Mouse (Mus musculus): Measurements from ENCODE around the gene Gcc2. TPM values are rescaled to one million over a fixed set of nuclear protein-coding genes. Genes with fewer than 3 reads are reported as not detected.
"Not testable (repeated sequence)": the region's sequence is repeated elsewhere in the genome, so short reads cannot be mapped to it uniquely, and the experiment has no call there.

Gcc2 gene
- polyA plus RNA-seq, 1 experiment from 2014 or later: 83.6 TPM

- Histone ChIP-seq H3K36me3 (ENCODE audit: control insufficient read depth, insufficient read depth, low read length) (no peaks in the 10 kb centered on the region), H3K4me1 (replicated peaks; ENCODE audit: control insufficient read depth, insufficient read depth, low read length) (peaks cover 16% of the 10 kb centered on the region), H3K4me3 (ENCODE audit: low read length) (no peak overlapping the region), H3K27ac (ENCODE audit: low read length) (no peak overlapping the region), H3K4me2 (ENCODE audit: low read depth, low read length) (no peak overlapping the region), H3K9ac (ENCODE audit: low read length) (no peak overlapping the region), H3K27me3 (ENCODE audit: control insufficient read depth, insufficient read depth, low read depth, low read length) (no peaks in the 10 kb centered on the region), H3K9me3 (ENCODE audit: control insufficient read depth, low read length) (no peaks in the 10 kb centered on the region)
- no peak for ATAC-seq (ENCODE audit: low read depth)
These were observed 76.4 kb downstream of the Gcc2 start for GRCm38 (mm10) chr10:58331741-58332140.

DNA sequence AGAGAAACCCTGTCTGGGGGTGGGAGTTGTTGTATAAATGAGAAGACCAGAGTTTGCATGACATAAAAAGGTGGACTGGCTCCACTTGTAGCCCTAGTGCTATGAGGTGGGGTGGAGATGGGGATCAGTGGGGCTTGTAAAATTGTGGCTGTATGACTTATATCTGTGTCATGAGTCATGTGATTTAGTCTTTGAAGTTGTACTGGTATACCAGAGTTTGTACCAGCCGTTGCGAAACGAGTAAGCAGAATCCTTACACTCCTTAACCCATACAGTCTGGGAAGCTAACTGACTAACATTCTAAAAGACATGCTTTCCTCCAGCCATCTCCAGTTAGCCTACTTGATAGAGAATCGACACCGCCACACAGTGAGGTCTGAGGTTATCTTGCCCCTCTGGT lies 78.1 kb downstream of the Gcc2 start:
- H3K27ac ChIP-seq (ENCODE audit: low read length): no peak overlapping the region; the same call in 1 of the 2 replicates
- 65% methylated on average over 5 of the region's 5 CpGs for WGBS

DNA sequence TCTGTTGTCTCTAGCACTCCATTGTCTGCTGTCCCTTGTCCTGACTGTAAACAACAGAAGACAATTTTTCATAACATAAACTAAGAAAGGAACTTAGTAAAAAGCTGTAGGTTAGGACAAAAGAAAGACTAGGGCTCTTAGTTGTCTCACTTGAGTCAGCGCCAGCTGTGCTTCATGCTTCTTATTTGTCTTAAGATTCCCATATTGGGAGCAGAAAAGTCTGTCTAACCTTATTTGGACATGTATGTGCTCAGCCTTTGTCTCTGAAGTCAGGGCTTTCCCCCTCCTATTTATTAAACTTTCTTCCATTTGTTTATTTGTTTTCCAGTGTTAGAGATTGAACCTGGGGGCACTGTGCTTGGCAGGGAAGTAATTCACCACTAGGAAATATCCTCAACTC lies 80.9 kb downstream of the Gcc2 start:
- peaks cover 16% of the 10 kb centered on the region for H3K4me1 ChIP-seq (replicated peaks; ENCODE audit: control insufficient read depth, insufficient read depth, low read length)
- WGBS: 49% methylated on average over 1 of the region's 1 CpGs

More for the DNA sequence above, 78.1 kb downstream of the Gcc2 start:
- H3K4me3 ChIP-seq (ENCODE audit: low read length): no peak overlapping the region
- peaks cover 15% of the 10 kb centered on the region for H3K4me1 ChIP-seq (replicated peaks; ENCODE audit: control insufficient read depth, insufficient read depth, low read length)
- H3K9ac ChIP-seq (ENCODE audit: low read length): no peak overlapping the region
- no peaks in the 10 kb centered on the region for H3K9me3 ChIP-seq (ENCODE audit: control insufficient read depth, low read length)
- no peaks in the 10 kb centered on the region for H3K36me3 ChIP-seq (ENCODE audit: control insufficient read depth, insufficient read depth, low read length)
- H3K27me3 ChIP-seq (ENCODE audit: control insufficient read depth, insufficient read depth, low read depth, low read length): no peaks in the 10 kb centered on the region
- no peak overlapping the region for H3K4me2 ChIP-seq (ENCODE audit: low read depth, low read length)
- no peak for ATAC-seq (ENCODE audit: low read depth)

GRCm38 (mm10) chr10:58337091-58337490 lies 81.8 kb downstream of the Gcc2 start:
- H3K4me2 ChIP-seq (ENCODE audit: low read depth, low read length); ATAC-seq (ENCODE audit: low read depth); H3K9ac ChIP-seq (ENCODE audit: low read length); H3K4me3 ChIP-seq (ENCODE audit: low read length); H3K36me3 ChIP-seq (ENCODE audit: control insufficient read depth, insufficient read depth, low read length); H3K9me3 ChIP-seq (ENCODE audit: control insufficient read depth, low read length); H3K27me3 ChIP-seq (ENCODE audit: control insufficient read depth, insufficient read depth, low read depth, low read length): not testable (repeated sequence)
- H3K4me1 ChIP-seq (replicated peaks; ENCODE audit: control insufficient read depth, insufficient read depth, low read length): peaks cover 25% of the 10 kb centered on the region
- H3K27ac ChIP-seq (ENCODE audit: low read length): peak overlapping the region; percentile 86
- WGBS: 84% methylated on average over 4 of the region's 4 CpGs

More for the DNA sequence above, 80.9 kb downstream of the Gcc2 start:
- no peaks in the 10 kb centered on the region for H3K27me3 ChIP-seq (ENCODE audit: control insufficient read depth, insufficient read depth, low read depth, low read length)
- H3K27ac ChIP-seq (ENCODE audit: low read length): peak overlapping the region; percentile 86
- H3K9ac ChIP-seq (ENCODE audit: low read length): no peak overlapping the region
- ATAC-seq (ENCODE audit: low read depth): peak; percentile 80
- H3K4me2 ChIP-seq (ENCODE audit: low read depth, low read length): no peak overlapping the region
- H3K9me3 ChIP-seq (ENCODE audit: control insufficient read depth, low read length): no peaks in the 10 kb centered on the region
- 0 out of 2 replicates have a peak, but pooled peaks cover 2% of the 10 kb centered on the region for H3K36me3 ChIP-seq (ENCODE audit: control insufficient read depth, insufficient read depth, low read length)
- no peak overlapping the region for H3K4me3 ChIP-seq (ENCODE audit: low read length)

GRCm38 (mm10) chr10:58338590-58338989 lies 83.3 kb downstream of the Gcc2 start:
- H3K36me3 ChIP-seq (ENCODE audit: control insufficient read depth, insufficient read depth, low read length): 0 out of 2 replicates have a peak, but pooled peaks cover 2% of the 10 kb centered on the region
- no peak overlapping the region for H3K4me3 ChIP-seq (ENCODE audit: low read length)
- H3K27me3 ChIP-seq (ENCODE audit: control insufficient read depth, insufficient read depth, low read depth, low read length): no peaks in the 10 kb centered on the region
- H3K9me3 ChIP-seq (ENCODE audit: control insufficient read depth, low read length): no peaks in the 10 kb centered on the region
- no peak overlapping the region for H3K9ac ChIP-seq (ENCODE audit: low read length)
- ATAC-seq (ENCODE audit: low read depth): no peak
- H3K4me1 ChIP-seq (replicated peaks; ENCODE audit: control insufficient read depth, insufficient read depth, low read length): peaks cover 37% of the 10 kb centered on the region
- 23% methylated on average over 1 of the region's 1 CpGs for WGBS
- H3K4me2 ChIP-seq (ENCODE audit: low read depth, low read length): no peak overlapping the region
- peak overlapping the region; percentile 69 for H3K27ac ChIP-seq (ENCODE audit: low read length)

- ATAC-seq (ENCODE audit: low read depth): peak; percentile 95
- Histone ChIP-seq H3K36me3 (ENCODE audit: control insufficient read depth, insufficient read depth, low read length) (0 out of 2 replicates have a peak, but pooled peaks cover 2% of the 10 kb centered on the region), H3K27ac (ENCODE audit: low read length) (peak overlapping the region; percentile 96), H3K4me1 (replicated peaks; ENCODE audit: control insufficient read depth, insufficient read depth, low read length) (peaks cover 31% of the 10 kb centered on the region), H3K27me3 (ENCODE audit: control insufficient read depth, insufficient read depth, low read depth, low read length) (no peaks in the 10 kb centered on the region), H3K9me3 (ENCODE audit: control insufficient read depth, low read length) (no peaks in the 10 kb centered on the region), H3K4me3 (ENCODE audit: low read length) (no peak overlapping the region), H3K4me2 (ENCODE audit: low read depth, low read length) (no peak overlapping the region), H3K9ac (ENCODE audit: low read length) (no peak overlapping the region)
- WGBS: 17% methylated on average over 2 of the region's 2 CpGs
These were observed 86.4 kb downstream of the Gcc2 start for GRCm38 (mm10) chr10:58341685-58342084.

DNA sequence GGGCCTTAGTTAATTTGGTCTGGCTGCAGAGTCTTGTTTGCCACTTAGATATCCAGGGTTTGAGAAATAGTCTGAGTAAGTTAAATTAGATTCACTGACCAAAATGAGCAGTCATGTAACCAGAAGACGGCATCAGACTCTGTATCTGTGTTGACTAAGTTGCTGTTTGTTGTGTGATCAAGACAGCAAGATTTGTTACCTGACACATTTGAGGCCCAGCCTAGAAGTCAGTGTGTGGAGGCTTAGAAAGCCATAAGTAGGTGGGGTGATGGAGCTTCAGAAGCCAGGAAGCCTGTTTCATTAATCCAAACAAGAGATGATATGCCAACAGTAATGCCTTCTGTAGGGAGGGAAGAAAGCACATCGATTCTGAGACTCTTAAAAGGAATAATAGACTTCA lies 86.9 kb downstream of the Gcc2 start:
- H3K36me3 ChIP-seq (ENCODE audit: control insufficient read depth, insufficient read depth, low read length): 0 out of 2 replicates have a peak, but pooled peaks cover 2% of the 10 kb centered on the region
- H3K4me3 ChIP-seq (ENCODE audit: low read length): no peak overlapping the region
- ATAC-seq (ENCODE audit: low read depth): peak; percentile 31
- no peaks in the 10 kb centered on the region for H3K27me3 ChIP-seq (ENCODE audit: control insufficient read depth, insufficient read depth, low read depth, low read length)
- no peak overlapping the region for H3K9ac ChIP-seq (ENCODE audit: low read length)
- 26% methylated on average over 2 of the region's 2 CpGs for WGBS
- H3K4me1 ChIP-seq (replicated peaks; ENCODE audit: control insufficient read depth, insufficient read depth, low read length): peaks cover 29% of the 10 kb centered on the region
- H3K4me2 ChIP-seq (ENCODE audit: low read depth, low read length): no peak overlapping the region
- no peaks in the 10 kb centered on the region for H3K9me3 ChIP-seq (ENCODE audit: control insufficient read depth, low read length)
- peak overlapping the region; percentile 96 for H3K27ac ChIP-seq (ENCODE audit: low read length)

DNA sequence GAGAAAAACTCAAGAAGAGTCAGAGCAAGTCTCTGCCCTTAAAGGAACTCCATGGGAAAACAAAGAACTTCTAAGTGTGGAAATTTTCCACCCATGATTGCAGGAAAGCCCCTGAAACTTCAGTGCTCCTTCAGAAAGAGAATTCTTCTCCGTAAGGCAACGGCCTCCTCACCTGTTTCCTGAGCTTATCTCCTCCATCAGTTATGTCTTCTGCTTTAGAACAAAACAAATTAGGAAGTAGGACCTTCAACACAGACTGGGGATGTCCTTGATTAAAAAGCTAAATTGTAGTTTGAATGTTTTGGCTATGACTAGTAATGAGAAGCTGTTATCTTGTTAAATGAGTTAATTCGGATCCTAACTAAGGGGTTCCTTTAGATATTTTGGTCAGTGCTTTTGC lies 88.3 kb downstream of the Gcc2 start:
- ATAC-seq (ENCODE audit: low read depth): no peak
- Histone ChIP-seq H3K4me1 (replicated peaks; ENCODE audit: control insufficient read depth, insufficient read depth, low read length) (peaks cover 24% of the 10 kb centered on the region), H3K4me2 (ENCODE audit: low read depth, low read length) (no peak overlapping the region), H3K9me3 (ENCODE audit: control insufficient read depth, low read length) (no peaks in the 10 kb centered on the region), H3K9ac (ENCODE audit: low read length) (no peak overlapping the region), H3K27me3 (ENCODE audit: control insufficient read depth, insufficient read depth, low read depth, low read length) (no peaks in the 10 kb centered on the region), H3K4me3 (ENCODE audit: low read length) (no peak overlapping the region), H3K27ac (ENCODE audit: low read length) (peak overlapping the region; percentile 96), H3K36me3 (ENCODE audit: control insufficient read depth, insufficient read depth, low read length) (0 out of 2 replicates have a peak, but pooled peaks cover 2% of the 10 kb centered on the region)
- 81% methylated on average over 3 of the region's 3 CpGs for WGBS

DNA sequence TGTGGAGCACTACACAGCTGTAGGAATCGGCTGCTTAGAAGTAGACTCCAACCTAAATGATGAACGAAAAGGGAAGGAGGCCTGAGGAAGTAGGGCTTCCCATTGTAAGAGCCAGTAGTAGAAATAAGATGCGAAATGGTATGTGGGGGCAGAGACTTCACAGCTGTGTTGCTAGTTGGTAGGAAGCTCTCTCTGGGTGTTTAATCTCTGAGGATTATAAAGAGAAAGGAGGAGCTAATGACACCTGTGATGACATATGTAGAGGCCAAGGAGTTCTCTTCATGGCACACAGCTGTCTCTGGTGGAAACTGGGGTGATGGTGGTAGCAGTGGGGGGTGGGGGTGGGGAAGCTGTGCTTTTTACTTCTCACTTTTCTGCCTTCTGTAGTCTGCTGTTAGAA lies 95.3 kb downstream of the Gcc2 start:
- ATAC-seq (ENCODE audit: low read depth): no peak
- WGBS: 83% methylated on average over 3 of the region's 3 CpGs
- Histone ChIP-seq H3K27me3 (ENCODE audit: control insufficient read depth, insufficient read depth, low read depth, low read length) (no peaks in the 10 kb centered on the region), H3K27ac (ENCODE audit: low read length) (0 out of 2 replicates have a peak overlapping the region, but pooled peaks have one; percentile 17), H3K9ac (ENCODE audit: low read length) (no peak overlapping the region), H3K4me3 (ENCODE audit: low read length) (no peak overlapping the region), H3K36me3 (ENCODE audit: control insufficient read depth, insufficient read depth, low read length) (no peaks in the 10 kb centered on the region), H3K9me3 (ENCODE audit: control insufficient read depth, low read length) (no peaks in the 10 kb centered on the region), H3K4me2 (ENCODE audit: low read depth, low read length) (no peak overlapping the region), H3K4me1 (replicated peaks; ENCODE audit: control insufficient read depth, insufficient read depth, low read length) (peaks cover 9% of the 10 kb centered on the region; the same call in 1 of the 2 replicates)

DNA sequence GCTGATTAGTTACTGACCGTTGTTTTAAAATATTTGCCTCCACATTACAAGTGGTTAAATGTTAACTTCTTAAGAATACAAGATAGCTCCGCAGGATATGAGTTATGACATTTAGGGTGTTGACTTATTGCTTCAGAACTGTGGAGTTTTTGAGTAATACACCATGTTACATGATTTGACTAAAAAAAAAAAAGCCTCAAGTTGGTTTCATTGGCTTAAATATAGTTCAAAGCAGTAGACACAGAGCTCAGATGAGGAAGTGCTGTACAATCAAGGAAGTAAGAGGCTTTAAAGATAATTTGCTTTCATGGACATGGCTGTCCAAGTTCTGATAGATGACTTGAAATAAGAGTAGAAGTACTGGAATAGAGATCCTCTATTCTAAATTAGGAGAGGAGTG lies 96.4 kb downstream of the Gcc2 start:
- Histone ChIP-seq H3K36me3 (ENCODE audit: control insufficient read depth, insufficient read depth, low read length) (no peaks in the 10 kb centered on the region), H3K4me1 (replicated peaks; ENCODE audit: control insufficient read depth, insufficient read depth, low read length) (peaks cover 10% of the 10 kb centered on the region; the same call in 1 of the 2 replicates), H3K27me3 (ENCODE audit: control insufficient read depth, insufficient read depth, low read depth, low read length) (no peaks in the 10 kb centered on the region), H3K9me3 (ENCODE audit: control insufficient read depth, low read length) (no peaks in the 10 kb centered on the region), H3K27ac (ENCODE audit: low read length) (no peak overlapping the region), H3K4me3 (ENCODE audit: low read length) (no peak overlapping the region), H3K9ac (ENCODE audit: low read length) (no peak overlapping the region), H3K4me2 (ENCODE audit: low read depth, low read length) (no peak overlapping the region)
- ATAC-seq (ENCODE audit: low read depth): no peak
- WGBS: 40% methylated on average over 2 of the region's 2 CpGs
